Mouse (Mus musculus) urinary bladder, adult 18-20 months (tissue): ENCODE data around the gene Srsf2.
"Not testable (repeated sequence)": the region's sequence is repeated elsewhere in the genome, so short reads cannot be mapped to it uniquely, and the experiment has no call there.

Source experiments
- DNase-seq, 2 experiments: peaks; one replicate each; pipeline ENCODE4 v3.0.0; 2022; ENCODE audit warnings: low spot score in 2 of 2, mixed read lengths in 2 of 2

Gene Srsf2

GRCm38 (mm10) chr11:116853512-116853928 is 626 bp upstream of the Srsf2 start:
- DNase-seq, result peak in 1 of 2 experiments; percentile 95

GRCm38 (mm10) chr11:116852291-116852890 is 503 bp downstream of the Srsf2 start, which contains the start of gene Mfsd11:
Gene Mfsd11 (plus strand): TSS chr11:116852440.
- peak; percentile 75 to 80 for DNase-seq

GRCm38 (mm10) chr11:116851576-116852290 is 1.2 kb downstream of the Srsf2 start:
- DNase-seq, result no peak

GRCm38 (mm10) chr11:116850833-116851477 is 1.9 kb downstream of the Srsf2 start:
- no peak for DNase-seq

- no peak for DNase-seq
Observed at GRCm38 (mm10) chr11:116850085-116850484, 2.8 kb downstream of the Srsf2 start.

- DNase-seq, result no peak
Observed at GRCm38 (mm10) chr11:116849587-116849986, 3.3 kb downstream of the Srsf2 start.

GRCm38 (mm10) chr11:116848877-116849178 is 4.1 kb downstream of the Srsf2 start:
- not testable (repeated sequence) for DNase-seq

- no peak for DNase-seq
Observed at GRCm38 (mm10) chr11:116848086-116848876, 4.6 kb downstream of the Srsf2 start.

- no peak for DNase-seq
Observed at GRCm38 (mm10) chr11:116847187-116848085, 5.5 kb downstream of the Srsf2 start.

- DNase-seq, result no peak
Observed at GRCm38 (mm10) chr11:116846593-116847181, 6.2 kb downstream of the Srsf2 start.

- peak; percentile 91 to 98 for DNase-seq
Observed at GRCm38 (mm10) chr11:116843261-116844233, 9.3 kb downstream of the Srsf2 start, which contains the start of the genes Mettl23 and Jmjd6. Gene Mettl23 (plus strand): TSS chr11:116843278. Gene Jmjd6 (minus strand): TSS chr11:116843449.

GRCm38 (mm10) chr11:116842531-116843260 is 10.2 kb downstream of the Srsf2 start:
- DNase-seq, result peak; percentile 50 to 60

- DNase-seq, result no peak
Observed at GRCm38 (mm10) chr11:116840748-116841147, 12.1 kb downstream of the Srsf2 start.

GRCm38 (mm10) chr11:116839601-116840000 is 13.3 kb downstream of the Srsf2 start:
- DNase-seq, result no peak

GRCm38 (mm10) chr11:116838936-116839335 is 14.0 kb downstream of the Srsf2 start:
- DNase-seq, result no peak

- no peak for DNase-seq
Observed at GRCm38 (mm10) chr11:116837441-116837840, 15.5 kb downstream of the Srsf2 start.

- DNase-seq, result no peak
Observed at GRCm38 (mm10) chr11:116836283-116836682, 16.6 kb downstream of the Srsf2 start.

GRCm38 (mm10) chr11:116834954-116835353 is 17.9 kb downstream of the Srsf2 start:
- DNase-seq, result no peak
